8 mouse cellular contexts compared by ENCODE assay signal in the genomic region with DNA sequence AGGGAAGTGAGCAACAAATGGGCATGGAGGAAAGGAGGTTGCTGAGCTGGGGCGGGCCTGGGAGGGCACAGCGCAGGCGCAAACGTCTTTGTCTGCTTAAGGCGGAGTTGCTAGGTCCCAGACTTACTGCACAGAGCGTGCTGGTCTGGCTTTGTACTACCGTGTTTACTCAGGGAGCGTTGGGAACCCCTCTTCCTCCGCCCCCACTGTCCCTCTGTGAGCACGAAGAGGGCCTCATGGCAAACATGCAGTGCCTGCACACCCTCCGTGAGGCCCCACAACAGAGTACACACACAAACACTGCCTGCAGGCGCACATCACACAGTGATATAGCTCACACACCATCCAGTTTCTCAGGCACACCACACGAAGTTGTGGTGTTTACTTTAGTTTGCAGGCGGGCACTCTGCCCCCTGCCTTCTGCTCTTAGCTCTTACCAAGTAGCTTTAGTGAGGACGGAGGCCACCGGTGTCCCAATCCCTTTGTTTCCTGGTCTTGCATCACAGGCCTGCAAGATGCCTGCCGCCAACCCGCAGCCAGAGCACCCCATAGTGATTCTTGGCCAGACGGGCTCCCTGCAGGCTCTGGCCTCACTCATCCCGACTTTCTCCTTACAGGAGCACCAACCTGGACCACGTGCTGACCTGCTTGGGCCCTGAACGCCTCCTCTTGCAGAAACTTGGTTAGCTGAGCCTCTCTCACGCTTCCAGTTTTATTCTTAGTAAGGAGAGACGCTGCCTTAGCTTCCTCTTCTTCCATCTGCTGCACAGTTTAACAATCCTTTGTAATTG. TPM values are rescaled to one million over a fixed set of nuclear protein-coding genes. Genes with fewer than 3 reads are reported as not detected.
DNase-seq lines count a peak whose midpoint lies in the region; ATAC-seq and TF ChIP-seq lines count a peak whose summit lies in the region.

No protein-coding gene starts in this region.

- TF ChIP-seq CTCF in E14TG2a.4 (conservative IDR thresholded peaks at IDR 0.05; ENCODE audit: low read length): no peak
- TF ChIP-seq CTCF in heart, postnatal 0 days (IDR thresholded peaks at IDR 0.05; ENCODE audit: low read depth): peak; percentile 25; the same call in 1 of the 2 replicates
- peak; percentile 69 for TF ChIP-seq CTCF in stomach, postnatal 0 days (IDR thresholded peaks at IDR 0.05; ENCODE audit: low read depth)

- peak overlapping the region; percentile 63 for H3K9ac ChIP-seq in forebrain, embryonic 13.5 days
- H3K9ac ChIP-seq in heart, postnatal 0 days (replicated peaks; ENCODE audit: low read depth, low read length): peak overlapping the region; percentile 18
- peak overlapping the region; percentile 51 for H3K9ac ChIP-seq in liver, embryonic 15.5 days
- peak overlapping the region; percentile 88 for H3K9ac ChIP-seq in neural tube, embryonic 11.5 days (ENCODE audit: low read length)
- peak overlapping the region; percentile 59 for H3K9ac ChIP-seq in stomach, postnatal 0 days (ENCODE audit: low read length)

- peak overlapping the region; percentile 49 for H3K4me2 ChIP-seq in forebrain, embryonic 13.5 days
- H3K4me2 ChIP-seq in heart, postnatal 0 days (ENCODE audit: low read depth, low read length): peak overlapping the region; percentile 46
- peak overlapping the region; percentile 63 for H3K4me2 ChIP-seq in liver, embryonic 15.5 days
- peak overlapping the region; percentile 36 for H3K4me2 ChIP-seq in neural tube, embryonic 11.5 days (ENCODE audit: low read depth)
- peak overlapping the region; percentile 42 for H3K4me2 ChIP-seq in stomach, postnatal 0 days (replicated peaks; ENCODE audit: low read depth)

- peak; percentile 62 for DNase-seq in c-Kit-positive CD71-positive TER-119-positive erythroid progenitor cells, embryonic 14.5 days (ENCODE audit: low spot score)
- DNase-seq in heart, postnatal 0 days (ENCODE audit: low spot score): peak; percentile 89
- peak; percentile 82 to 88 for DNase-seq in kidney, postnatal 4 days
- peak; percentile 89 for DNase-seq in neural tube, embryonic 11.5 days (ENCODE audit: low spot score)
- peak; percentile 95 for DNase-seq in stomach, postnatal 0 days (ENCODE audit: low spot score)

- peaks cover 11% of the 10 kb centered on the region for H3K9me3 ChIP-seq in E14TG2a.4 (ENCODE audit: low read length)
- H3K9me3 ChIP-seq in forebrain, embryonic 13.5 days (replicated peaks): no peaks in the 10 kb centered on the region
- no peaks in the 10 kb centered on the region for H3K9me3 ChIP-seq in heart, postnatal 0 days (replicated peaks; ENCODE audit: control insufficient read depth, low read length)
- no peaks in the 10 kb centered on the region for H3K9me3 ChIP-seq in liver, embryonic 15.5 days (replicated peaks)
- no peaks in the 10 kb centered on the region for H3K9me3 ChIP-seq in neural tube, embryonic 11.5 days (ENCODE audit: control insufficient read depth, low read length)
- no peaks in the 10 kb centered on the region for H3K9me3 ChIP-seq in stomach, postnatal 0 days (ENCODE audit: control insufficient read depth, low read length)

- peaks cover 38% of the 10 kb centered on the region for H3K4me1 ChIP-seq in E14TG2a.4 (replicated peaks; ENCODE audit: low read depth, low read length)
- peaks cover 19% of the 10 kb centered on the region for H3K4me1 ChIP-seq in forebrain, embryonic 13.5 days
- peaks cover 20% of the 10 kb centered on the region for H3K4me1 ChIP-seq in heart, postnatal 0 days (ENCODE audit: control insufficient read depth, insufficient read depth)
- H3K4me1 ChIP-seq in liver, embryonic 15.5 days (replicated peaks): peaks cover 25% of the 10 kb centered on the region
- peaks cover 10% of the 10 kb centered on the region for H3K4me1 ChIP-seq in neural tube, embryonic 11.5 days (ENCODE audit: control insufficient read depth, insufficient read depth, low read length)
- H3K4me1 ChIP-seq in stomach, postnatal 0 days (replicated peaks; ENCODE audit: control insufficient read depth, insufficient read depth): peaks cover 6% of the 10 kb centered on the region; the same call in 1 of the 2 replicates

- 3% methylated on average over 24 of the region's 24 CpGs for WGBS in forebrain, embryonic 13.5 days
- 3% methylated on average over 24 of the region's 24 CpGs for WGBS in heart, postnatal 0 days
- 10% methylated on average over 24 of the region's 24 CpGs for WGBS in liver, embryonic 15.5 days (ENCODE audit: insufficient replicate concordance)
- WGBS in neural tube, embryonic 11.5 days: 7% methylated on average over 24 of the region's 24 CpGs
- 5% methylated on average over 24 of the region's 24 CpGs for WGBS in stomach, postnatal 0 days

- 0 out of 2 replicates have a peak, but pooled peaks have one; percentile 43 for TF ChIP-seq EP300 in heart, postnatal 0 days (IDR thresholded peaks at IDR 0.05; ENCODE audit: low read depth)
- TF ChIP-seq EP300 in stomach, postnatal 0 days (optimal IDR thresholded peaks at IDR 0.05): peak; percentile 48

- ATAC-seq in forebrain, embryonic 13.5 days: peak; percentile 97
- ATAC-seq in heart, postnatal 0 days (ENCODE audit: insufficient read depth, low read depth): peak; percentile 91
- ATAC-seq in liver, embryonic 15.5 days (ENCODE audit: insufficient read depth): peak; percentile 86
- ATAC-seq in neural tube, embryonic 11.5 days (ENCODE audit: insufficient read depth, low FRiP score, low TSS enrichment): peak; percentile 89
- peak; percentile 97 for ATAC-seq in stomach, postnatal 0 days (ENCODE audit: low FRiP score, low TSS enrichment)

- peak overlapping the region; percentile 98 for H3K27ac ChIP-seq in forebrain, embryonic 13.5 days
- peak overlapping the region; percentile 94 for H3K27ac ChIP-seq in heart, postnatal 0 days (ENCODE audit: low read depth)
- H3K27ac ChIP-seq in liver, embryonic 15.5 days (replicated peaks): peak overlapping the region; percentile 90
- peak overlapping the region; percentile 96 for H3K27ac ChIP-seq in neural tube, embryonic 11.5 days (ENCODE audit: low read depth, low read length)
- H3K27ac ChIP-seq in stomach, postnatal 0 days (replicated peaks): peak overlapping the region; percentile 98

- H3K36me3 ChIP-seq in E14TG2a.4 (ENCODE audit: insufficient read depth, low read length): peaks cover 4% of the 10 kb centered on the region; the same call in 1 of the 2 replicates
- H3K36me3 ChIP-seq in forebrain, embryonic 13.5 days (ENCODE audit: poor library complexity, severe bottlenecking): no peaks in the 10 kb centered on the region
- H3K36me3 ChIP-seq in heart, postnatal 0 days (replicated peaks; ENCODE audit: control insufficient read depth, insufficient read depth, low read length): no peaks in the 10 kb centered on the region
- no peaks in the 10 kb centered on the region for H3K36me3 ChIP-seq in liver, embryonic 15.5 days (replicated peaks)
- no peaks in the 10 kb centered on the region for H3K36me3 ChIP-seq in neural tube, embryonic 11.5 days (ENCODE audit: control insufficient read depth, insufficient read depth, low read length)
- H3K36me3 ChIP-seq in stomach, postnatal 0 days (ENCODE audit: control insufficient read depth, insufficient read depth, low read length): no peaks in the 10 kb centered on the region

- peak overlapping the region; percentile 68 for H3K4me3 ChIP-seq in E14TG2a.4 (replicated peaks; ENCODE audit: low read length)
- H3K4me3 ChIP-seq in forebrain, embryonic 13.5 days: peak overlapping the region; percentile 25
- H3K4me3 ChIP-seq in heart, postnatal 0 days (ENCODE audit: low read depth, low read length): peak overlapping the region; percentile 17
- H3K4me3 ChIP-seq in liver, embryonic 15.5 days (replicated peaks): peak overlapping the region; percentile 24
- no peak overlapping the region for H3K4me3 ChIP-seq in neural tube, embryonic 11.5 days (ENCODE audit: low read depth, low read length)
- H3K4me3 ChIP-seq in stomach, postnatal 0 days (ENCODE audit: low read depth, low read length): no peak overlapping the region

- H3K27me3 ChIP-seq in E14TG2a.4 (ENCODE audit: insufficient read depth, low read length): no peaks in the 10 kb centered on the region
- no peaks in the 10 kb centered on the region for H3K27me3 ChIP-seq in forebrain, embryonic 13.5 days
- no peaks in the 10 kb centered on the region for H3K27me3 ChIP-seq in heart, postnatal 0 days (ENCODE audit: control insufficient read depth, insufficient read depth, low read length)
- H3K27me3 ChIP-seq in liver, embryonic 15.5 days: no peaks in the 10 kb centered on the region
- no peaks in the 10 kb centered on the region for H3K27me3 ChIP-seq in neural tube, embryonic 11.5 days (ENCODE audit: control insufficient read depth, insufficient read depth, low read length)
- no peaks in the 10 kb centered on the region for H3K27me3 ChIP-seq in stomach, postnatal 0 days (ENCODE audit: control insufficient read depth, insufficient read depth, low read length)

RNA-seq across cellular contexts. Expression of a gene that starts 38.6 kb away (rescaled TPM):
- 204 and 245 TPM in 2 replicates for polyA plus RNA-seq in forebrain, embryonic 13.5 days (2015; fragmentation: Nextera tagmentation; extraction: Ambion mirVana)
- 46.2 and 55.2 TPM in 2 replicates for total RNA-seq in heart, postnatal 0 days (2014; rRNA removed; ENCODE audit: low replicate concordance)
- polyA plus RNA-seq in heart, postnatal 0 days (2015; fragmentation: Nextera tagmentation; extraction: Ambion mirVana): 276 and 285 TPM in 2 replicates
- 253 and 255 TPM in 2 replicates for polyA plus RNA-seq in liver, embryonic 15.5 days (2015; fragmentation: Nextera tagmentation; extraction: Ambion mirVana)
- polyA plus RNA-seq in neural tube, embryonic 11.5 days (2014; fragmentation: Nextera tagmentation; extraction: Ambion mirVana): 518 and 536 TPM in 2 replicates
- 331 and 337 TPM in 2 replicates for polyA plus RNA-seq in stomach, postnatal 0 days (2015; fragmentation: Nextera tagmentation; extraction: Ambion mirVana)

RNA-seq across cellular contexts. Expression of a gene that starts 49.4 kb away (rescaled TPM):
- polyA plus RNA-seq in forebrain, embryonic 13.5 days (2015; fragmentation: Nextera tagmentation; extraction: Ambion mirVana): 32.0 and 34.1 TPM in 2 replicates
- total RNA-seq in heart, postnatal 0 days (2014; rRNA removed; ENCODE audit: low replicate concordance): 9.1 and 9.9 TPM in 2 replicates
- polyA plus RNA-seq in heart, postnatal 0 days (2015; fragmentation: Nextera tagmentation; extraction: Ambion mirVana): 16.4 and 16.9 TPM in 2 replicates
- 10.3 and 11.1 TPM in 2 replicates for polyA plus RNA-seq in liver, embryonic 15.5 days (2015; fragmentation: Nextera tagmentation; extraction: Ambion mirVana)
- polyA plus RNA-seq in neural tube, embryonic 11.5 days (2014; fragmentation: Nextera tagmentation; extraction: Ambion mirVana): 21.0 and 24.1 TPM in 2 replicates
- 15.0 and 16.4 TPM in 2 replicates for polyA plus RNA-seq in stomach, postnatal 0 days (2015; fragmentation: Nextera tagmentation; extraction: Ambion mirVana)

Comparison
In these comparisons a context has a peak if more than half of its experiments do, and no peak if none do; other contexts are left out.
1. H3K4me3 ChIP-seq: peak in E14TG2a.4 (single experiment), forebrain, embryonic 13.5 days (single experiment), heart, postnatal 0 days (single experiment) and liver, embryonic 15.5 days (single experiment); none in neural tube, embryonic 11.5 days (single experiment) and stomach, postnatal 0 days (single experiment).
2. H3K9ac ChIP-seq: peak in every context shown above with its lines; median percentile 88 in neural tube, embryonic 11.5 days; 63 in forebrain, embryonic 13.5 days; 59 in stomach, postnatal 0 days; 51 in liver, embryonic 15.5 days; 18 in heart, postnatal 0 days.
3. Peak in every context shown above with its lines, with median percentiles within 50 percentile points of each other: DNase-seq, ATAC-seq, H3K27ac ChIP-seq and H3K4me2 ChIP-seq.